Mouse (Mus musculus): ENCODE results near the gene Gpr82.
A peak's percentile ranks its signal among the peaks of the same experiment; 100 is the strongest.

Gene Gpr82

DNA sequence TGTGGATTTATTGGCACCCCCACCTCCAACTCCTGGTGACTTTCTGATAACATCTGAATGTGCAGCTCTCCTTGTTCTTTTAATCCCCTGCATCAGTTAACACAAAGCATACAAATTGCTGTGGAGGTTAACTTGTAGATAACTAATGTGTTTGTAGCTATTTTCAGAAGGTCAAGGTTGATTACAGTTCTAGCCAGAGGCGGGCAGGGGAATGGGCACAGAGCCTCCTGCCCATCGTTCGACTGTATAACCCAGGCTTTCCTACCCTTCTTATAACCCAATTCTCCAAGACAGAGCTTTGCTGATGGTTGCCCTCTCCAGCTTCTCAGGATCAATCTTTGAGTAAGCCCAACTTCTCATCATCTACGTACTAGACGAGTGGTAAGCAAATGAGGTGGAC, at the start of gene Gpr82:
Gene Gpr82, plus strand, starts transcription at position 301 of the 400 bp plus-strand sequence.
- DNase-seq (ENCODE audit: low read depth, low spot score), result no peak

DNA sequence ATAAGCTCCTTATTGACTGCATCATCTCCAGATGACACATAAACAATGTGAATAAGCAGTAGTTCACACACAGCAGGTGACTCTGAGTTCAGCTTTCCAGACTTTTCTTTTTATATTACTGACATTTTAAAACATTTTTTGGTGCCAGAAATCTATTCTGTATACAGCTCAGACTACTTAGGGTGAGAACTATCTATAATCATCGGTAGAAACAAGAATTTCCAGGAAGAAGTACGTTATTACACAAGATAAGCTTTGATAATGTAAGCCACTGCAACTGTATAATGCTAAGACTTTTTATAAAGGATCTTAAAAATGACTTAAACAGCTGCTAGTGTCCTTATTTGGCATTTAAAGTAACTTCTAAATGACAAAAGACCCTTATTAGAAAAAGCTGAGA, 49.0 kb upstream of the Gpr82 start:
- DNase-seq (ENCODE audit: low read depth, low spot score), result no peak

DNA sequence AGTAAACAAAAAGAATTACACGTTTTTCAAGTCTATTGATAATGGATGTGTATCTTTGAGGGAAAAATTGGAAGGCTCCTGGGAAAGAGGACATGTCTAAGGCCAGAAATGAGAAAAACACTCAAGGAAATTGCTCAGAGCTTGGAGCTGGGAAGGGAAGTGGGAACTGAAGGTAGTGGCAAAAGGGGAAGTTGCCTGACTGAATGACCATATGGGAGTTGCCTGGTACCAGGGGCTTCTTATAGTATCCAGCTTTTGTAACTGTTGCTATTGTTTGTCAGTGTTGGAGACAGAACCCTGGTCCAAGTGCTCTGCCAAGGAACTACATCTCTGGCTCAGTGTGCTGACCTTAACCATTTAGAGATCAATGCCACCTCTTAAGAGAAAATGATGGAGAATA, 44.4 kb upstream of the Gpr82 start:
- DNase-seq (ENCODE audit: low read depth, low spot score), result no peak

DNA sequence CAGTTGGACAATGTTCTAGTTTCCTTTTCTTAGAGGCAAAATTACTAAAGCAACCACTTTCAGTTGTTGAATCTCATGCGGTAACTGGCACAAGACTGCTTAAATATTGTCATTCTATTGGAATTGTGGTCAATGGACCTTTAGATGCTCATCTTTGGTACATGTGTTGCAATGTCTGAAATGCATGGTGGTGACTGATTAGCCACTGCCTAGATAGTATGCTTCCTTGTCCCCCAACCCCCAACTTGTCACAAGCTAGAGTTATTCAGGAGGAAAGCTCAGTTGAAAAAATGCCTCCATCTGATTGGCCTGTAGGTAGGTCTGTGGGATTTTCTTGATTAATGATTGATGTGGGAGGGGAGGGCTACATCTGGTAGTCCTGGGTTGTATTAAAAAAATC, 43.9 kb upstream of the Gpr82 start:
- no peak for DNase-seq (ENCODE audit: low read depth, low spot score)

DNA sequence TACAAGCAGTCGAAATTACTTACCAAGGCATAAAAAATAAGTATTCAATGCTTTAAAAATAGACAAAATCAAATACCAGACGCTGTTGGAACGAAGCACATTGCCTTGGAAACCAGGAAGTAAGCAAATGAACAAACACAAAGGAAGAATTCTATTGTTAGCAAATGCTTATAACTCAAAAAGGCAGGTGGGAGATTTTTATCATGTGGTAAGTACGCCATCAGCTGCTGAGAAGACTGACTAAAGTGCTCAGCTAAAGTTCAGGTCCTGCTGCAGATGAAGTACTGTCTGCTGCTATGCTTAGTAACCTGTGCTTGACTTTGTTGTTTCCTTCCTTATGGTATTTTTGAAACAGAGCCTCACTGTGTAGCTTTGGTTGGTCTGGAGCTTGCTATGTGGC, 42.7 kb upstream of the Gpr82 start:
- DNase-seq (ENCODE audit: low read depth, low spot score), result no peak

DNA sequence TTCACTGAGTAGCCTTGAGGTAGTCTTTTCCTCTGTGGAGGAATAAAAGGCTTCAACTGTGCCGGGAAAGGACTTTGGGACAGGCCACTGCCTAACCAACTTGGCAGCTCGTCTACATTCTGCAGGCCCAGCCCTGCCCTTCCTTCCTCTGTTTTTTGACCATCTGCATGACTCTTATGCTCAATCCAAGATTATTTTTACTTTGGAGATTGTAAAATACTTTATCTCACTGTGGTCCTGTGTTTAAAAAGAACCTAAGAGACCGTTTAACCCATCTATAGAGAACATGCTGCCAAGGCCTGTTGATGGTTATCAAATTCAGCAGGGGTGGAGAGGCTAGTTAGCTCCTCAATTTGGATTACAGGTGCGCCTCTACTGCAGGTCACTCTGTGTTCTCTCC, 39.7 kb upstream of the Gpr82 start:
- no peak for DNase-seq (ENCODE audit: low read depth, low spot score)

DNA sequence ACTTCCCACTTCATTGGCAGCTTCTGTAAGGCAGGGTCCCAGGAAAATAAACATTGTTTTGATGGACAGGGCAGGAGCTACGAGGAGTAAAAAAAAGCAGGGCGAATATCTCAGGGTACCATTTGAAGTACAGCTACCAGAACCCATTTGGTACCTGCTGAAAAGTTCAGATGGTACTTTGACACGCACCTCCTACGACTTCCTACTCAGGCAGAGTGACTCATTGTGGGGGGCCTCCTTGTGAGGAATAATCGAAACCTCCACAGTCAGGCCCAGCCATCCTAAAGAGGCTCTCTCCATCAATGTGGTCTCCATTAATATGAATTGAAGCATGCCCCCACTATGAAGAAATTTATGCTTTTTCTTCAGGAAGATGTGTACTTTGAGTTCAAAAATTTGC, 38.5 kb upstream of the Gpr82 start:
- DNase-seq (ENCODE audit: low read depth, low spot score), result no peak

DNA sequence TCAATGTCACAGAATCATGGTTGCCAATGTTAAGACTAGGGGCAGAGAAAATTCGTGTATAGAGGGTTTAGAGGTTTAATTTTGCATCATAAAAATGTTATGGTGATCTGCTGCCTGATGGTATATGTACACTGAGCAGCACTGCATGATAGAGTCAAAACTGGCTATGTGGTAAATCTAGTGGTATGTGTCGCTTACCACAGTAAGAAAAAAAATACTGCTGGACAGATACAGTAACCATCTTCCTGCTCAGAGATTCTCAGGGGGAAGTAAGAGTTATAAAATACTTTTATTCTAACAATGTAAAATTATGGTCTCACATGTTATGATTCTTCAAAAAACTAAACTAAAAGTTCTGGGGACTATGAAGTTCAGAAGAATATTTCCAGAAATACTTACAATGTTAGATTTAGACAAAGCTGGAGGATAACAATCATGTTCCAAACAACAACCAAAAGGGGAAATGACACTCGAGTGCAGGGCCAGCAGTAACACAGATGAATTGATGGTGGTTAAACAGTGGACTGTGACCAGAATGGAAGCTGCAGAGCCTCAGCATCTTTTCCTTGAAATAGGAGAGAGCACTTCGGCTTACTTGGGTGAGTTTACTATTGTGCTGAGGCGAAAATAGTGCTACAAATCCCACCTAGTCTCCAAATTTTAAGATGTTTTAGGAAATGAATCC, 29.4 kb upstream of the Gpr82 start, which contains the start of gene Gpr34:
Gene Gpr34, plus strand, starts transcription at position 491 of the 685 bp plus-strand sequence.
- DNase-seq (ENCODE audit: low read depth, low spot score), result no peak

DNA sequence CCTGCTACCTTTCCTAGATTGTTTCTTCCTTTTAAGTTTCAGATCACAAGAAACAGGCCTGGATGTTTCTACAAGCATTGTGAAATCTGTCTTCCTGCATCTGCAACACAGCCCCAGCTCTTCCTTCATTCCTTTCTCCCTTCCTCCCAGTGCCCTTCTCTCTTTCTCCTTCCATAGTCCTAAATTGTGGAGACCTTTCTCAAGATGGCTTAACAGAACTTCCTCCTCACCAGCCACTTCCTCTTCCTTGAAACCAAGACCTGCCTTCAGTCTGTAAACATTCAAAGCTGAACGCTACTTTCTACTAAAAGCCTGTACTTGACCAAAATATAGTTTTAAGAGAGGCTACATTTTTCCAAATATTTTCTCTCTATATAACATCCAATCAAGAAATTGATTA, 24.8 kb upstream of the Gpr82 start:
- DNase-seq (ENCODE audit: low read depth, low spot score), result no peak

DNA sequence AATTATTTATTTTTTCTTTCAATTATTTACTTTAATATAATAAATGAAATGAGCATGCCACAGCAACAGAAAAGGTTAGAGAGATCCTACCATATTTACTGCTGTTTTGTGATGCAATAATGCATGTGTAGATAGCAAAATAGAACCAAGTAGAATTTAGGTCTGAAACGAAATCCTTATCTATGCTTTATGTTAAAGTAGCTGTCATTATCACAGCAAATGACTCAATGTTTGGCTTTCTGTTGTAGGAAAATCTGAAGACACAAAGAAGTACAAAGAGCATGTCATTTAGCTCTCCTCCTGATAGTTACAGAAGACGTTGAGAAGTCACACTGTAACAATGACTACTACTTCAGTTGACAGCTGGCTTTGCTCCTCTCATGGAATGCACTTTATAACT, 22.3 kb upstream of the Gpr82 start:
- DNase-seq (ENCODE audit: low read depth, low spot score), result no peak

DNA sequence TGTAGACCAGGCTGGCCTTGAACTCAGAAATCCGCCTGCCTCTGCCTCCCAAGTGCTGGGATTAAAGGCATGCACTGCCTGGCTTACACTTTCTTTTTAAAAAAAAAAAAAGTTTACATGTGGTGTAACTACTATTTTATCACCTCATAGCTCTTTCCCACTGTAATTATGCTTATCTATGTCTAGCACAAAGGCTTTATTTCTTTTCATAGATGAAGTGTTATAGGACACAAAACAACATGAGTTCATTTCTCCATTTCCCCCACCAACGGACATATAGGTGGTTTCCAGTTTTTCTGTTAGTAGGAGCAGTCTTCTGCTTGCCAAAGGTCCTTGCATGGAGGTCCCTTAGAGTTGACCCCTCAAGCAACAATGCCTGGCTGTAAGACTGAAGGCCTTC, 9.3 kb upstream of the Gpr82 start:
- no peak for DNase-seq (ENCODE audit: low read depth, low spot score)

DNA sequence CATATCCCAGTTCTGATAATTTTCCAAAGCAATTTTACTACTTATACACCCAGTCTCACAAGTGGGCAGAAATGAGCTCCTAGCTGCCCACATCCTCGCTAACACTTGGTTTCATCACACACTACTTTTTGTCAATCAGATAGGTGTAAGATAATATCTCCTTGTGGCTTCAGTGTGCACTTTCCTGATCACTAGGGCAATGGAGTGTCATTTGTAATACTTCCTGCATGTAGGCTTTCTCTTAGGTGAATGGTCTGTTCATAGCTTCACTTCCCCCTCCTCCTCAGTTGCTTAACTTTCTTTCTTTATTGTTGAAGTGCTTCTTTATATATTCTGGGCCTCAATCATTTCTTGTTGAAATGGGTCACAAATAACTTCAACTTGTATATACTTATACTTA, 8.9 kb upstream of the Gpr82 start:
- no peak for DNase-seq (ENCODE audit: low read depth, low spot score)

DNA sequence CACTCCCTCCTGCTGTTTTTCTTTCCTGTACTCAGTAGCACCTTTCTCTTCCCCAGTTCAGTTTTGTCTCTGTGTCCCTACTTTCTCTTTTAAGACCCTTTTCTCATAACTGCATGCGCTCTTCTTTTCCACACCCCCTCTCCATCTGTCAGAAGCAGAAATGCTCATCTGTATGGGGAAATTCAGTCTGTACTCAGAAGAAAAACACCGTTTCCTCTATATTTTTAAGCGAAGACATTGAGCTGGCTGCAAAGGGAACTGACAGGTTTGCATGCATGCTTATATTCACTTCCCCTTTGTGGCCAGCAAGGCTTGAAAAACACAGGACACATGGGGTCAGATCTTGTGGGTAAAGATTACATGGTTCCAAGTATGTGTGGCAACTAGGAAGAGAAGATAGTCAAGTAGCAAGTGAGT, 6.2 kb upstream of the Gpr82 start:
- no peak for DNase-seq (ENCODE audit: low read depth, low spot score)

DNA sequence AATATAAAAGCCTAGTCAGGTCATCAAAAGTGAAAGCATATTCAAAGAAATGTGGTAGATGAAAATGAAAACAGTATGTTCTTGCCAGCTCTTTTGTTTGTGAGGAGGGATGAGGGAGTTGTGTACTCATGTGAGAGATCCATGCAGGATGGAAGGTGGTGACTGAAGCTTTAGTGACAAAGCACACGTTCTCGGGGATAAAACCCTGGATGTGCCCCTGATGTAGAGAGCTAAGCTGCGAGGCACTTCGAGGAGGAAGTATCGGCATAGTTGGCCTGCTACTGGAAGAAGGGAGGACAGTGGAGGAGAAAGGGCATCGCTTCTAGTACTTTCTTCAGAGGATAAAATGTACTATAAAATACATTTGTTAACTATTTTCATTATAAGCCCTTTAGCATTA, 5.3 kb upstream of the Gpr82 start:
- no peak for DNase-seq (ENCODE audit: low read depth, low spot score)

DNA sequence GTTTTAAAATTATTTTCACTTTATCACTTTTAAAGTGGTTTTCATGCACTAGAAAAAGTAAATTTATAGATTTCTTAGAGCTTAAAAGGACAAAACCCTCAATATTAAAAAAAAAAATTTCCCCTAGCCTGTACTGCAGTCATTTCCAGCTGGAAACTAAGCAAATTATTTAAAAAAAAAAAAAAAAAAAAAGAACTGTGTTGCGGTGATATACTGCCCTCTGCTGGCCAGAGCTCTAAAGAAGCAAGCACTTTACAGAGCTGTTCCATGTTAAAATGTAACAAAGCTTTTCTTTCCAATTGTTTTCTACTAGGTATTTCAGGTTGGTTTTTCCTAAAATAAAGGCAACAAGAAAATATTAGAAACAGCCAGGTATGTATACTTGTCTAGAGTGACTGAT, 4.4 kb upstream of the Gpr82 start:
- DNase-seq (ENCODE audit: low read depth, low spot score), result peak; percentile 9

DNA sequence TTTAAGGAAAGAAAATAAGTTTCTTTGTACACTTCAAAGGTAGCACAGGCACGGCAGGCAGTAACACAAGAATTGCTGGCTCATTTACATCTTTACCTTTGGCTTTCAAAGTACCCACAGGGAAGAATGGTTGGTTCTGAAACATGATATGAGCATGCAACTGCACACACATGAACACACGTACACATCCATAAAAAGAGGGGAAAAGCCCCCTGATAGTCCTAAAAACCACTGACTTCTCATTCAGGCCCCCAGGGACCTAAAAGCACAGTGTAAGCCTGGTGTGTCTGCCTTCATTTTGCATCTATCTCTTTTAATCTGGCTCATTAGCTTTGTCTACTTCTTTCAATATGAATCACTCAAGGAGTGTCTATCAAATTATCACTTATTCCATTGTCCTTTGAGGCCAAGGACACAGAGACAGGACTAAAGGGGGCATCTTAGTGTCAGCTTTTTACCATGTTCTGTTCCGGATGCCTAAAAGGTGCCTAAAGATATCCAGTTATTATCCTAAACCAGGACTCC, 2.5 kb upstream of the Gpr82 start:
- DNase-seq (ENCODE audit: low read depth, low spot score), result no peak

DNA sequence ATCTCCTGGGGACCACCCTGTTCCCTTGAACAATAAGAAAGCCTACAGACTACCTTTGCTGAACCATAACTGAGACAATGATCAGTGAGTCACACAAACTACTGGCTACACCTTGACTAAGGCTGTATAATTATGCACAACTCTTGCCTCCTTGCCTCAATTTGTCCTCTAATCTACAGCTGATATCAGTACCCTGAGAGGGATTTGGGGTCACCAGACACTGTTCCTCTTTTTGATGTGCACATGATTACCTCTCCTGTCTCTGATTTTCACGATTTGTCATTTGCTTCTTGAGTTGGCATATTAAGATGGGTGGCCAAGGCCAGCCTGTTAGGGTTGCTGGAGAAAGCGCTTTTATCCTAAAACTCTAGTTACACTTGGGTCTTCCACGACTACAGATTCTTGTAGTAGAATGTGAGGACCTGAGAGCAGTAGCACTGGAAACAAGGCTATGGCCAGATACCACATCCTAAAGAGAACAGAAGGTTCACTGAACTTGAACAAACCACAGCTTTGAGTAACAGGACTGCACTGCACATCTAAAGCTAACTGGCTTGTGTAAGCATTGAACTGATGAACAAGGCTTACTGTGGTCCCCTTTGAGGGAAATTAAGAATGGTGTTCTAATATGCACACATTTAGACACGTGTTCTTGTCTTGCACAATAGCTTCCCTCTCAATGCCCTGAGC, 1.8 kb upstream of the Gpr82 start:
- DNase-seq (ENCODE audit: low read depth, low spot score), result no peak

DNA sequence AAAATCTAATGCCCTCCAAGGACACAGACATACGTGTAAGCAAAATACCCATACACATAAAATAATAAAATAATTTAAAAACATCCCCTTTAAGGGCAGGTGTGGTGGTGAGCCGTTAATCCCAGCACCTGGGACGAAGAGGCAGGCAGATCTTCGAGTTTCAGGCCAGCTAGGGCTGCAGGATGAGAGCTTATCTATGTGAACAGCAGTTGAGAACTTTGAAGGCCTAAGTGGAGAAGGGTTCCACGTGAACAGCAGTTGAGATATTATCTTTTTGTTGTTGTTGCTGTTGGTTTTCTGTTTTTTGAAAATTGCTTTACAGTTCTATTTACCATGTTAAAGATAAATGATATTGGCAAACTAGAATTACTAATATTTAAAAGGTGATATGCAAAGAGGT, 7.7 kb downstream of the Gpr82 start:
- no peak for DNase-seq (ENCODE audit: low read depth, low spot score)

DNA sequence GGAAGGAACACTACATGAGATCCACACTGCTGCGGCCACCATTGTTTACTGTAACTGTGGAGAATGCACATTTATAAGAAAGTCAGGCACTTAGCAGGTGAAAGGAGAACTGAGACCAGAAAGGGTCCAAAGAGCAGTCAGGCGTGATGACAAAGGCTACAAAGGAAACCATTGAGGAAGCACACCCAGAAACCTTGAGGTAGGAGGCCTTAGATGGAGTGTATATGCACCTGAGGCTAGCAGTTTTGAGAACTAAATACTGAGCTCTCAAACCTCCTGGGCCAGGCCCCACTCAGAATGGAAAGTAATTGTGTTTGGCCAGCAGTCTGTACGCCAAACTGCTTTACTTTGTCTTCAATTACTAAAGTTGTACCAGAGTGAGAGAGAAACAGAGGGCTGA, 9.2 kb downstream of the Gpr82 start:
- DNase-seq (ENCODE audit: low read depth, low spot score), result no peak

DNA sequence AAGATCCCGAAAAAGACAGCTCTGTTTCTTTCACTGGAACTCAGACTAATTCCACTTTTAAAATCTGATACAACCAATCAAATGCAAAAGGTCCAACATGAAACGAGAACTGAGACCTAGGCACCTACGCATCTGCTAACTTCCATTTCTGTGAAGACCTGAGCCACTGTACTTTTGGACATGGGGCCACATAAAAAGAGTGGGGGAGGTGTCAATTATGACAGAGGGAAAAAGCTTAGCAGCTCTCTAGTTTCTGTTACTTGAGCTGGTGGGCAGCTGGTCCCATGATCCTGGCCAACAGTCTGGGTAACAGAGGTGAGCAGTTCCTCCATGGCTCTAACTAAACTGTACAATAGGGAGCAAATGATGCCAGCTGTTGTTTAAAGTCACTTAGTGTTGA, 11.8 kb downstream of the Gpr82 start:
- DNase-seq (ENCODE audit: low read depth, low spot score), result no peak

DNA sequence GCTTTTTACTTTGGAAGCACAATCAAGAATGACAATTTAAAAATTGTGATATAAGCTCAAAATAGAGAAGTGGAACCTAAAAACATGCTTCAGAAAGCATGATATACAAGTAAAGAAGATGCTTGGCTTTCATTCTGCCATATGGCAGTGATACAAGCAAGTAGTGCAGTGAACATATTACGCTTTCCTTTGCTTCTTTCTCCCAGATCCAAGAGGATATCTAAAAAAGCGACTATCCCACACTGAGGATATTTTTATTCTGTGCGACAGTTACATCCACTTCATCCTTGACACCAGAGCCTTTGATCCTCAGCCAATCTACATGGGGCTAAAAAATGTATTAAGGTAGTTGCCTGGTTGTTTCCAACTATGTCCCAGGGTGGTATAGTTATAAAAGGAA, 20.6 kb downstream of the Gpr82 start:
- DNase-seq (ENCODE audit: low read depth, low spot score), result no peak

DNA sequence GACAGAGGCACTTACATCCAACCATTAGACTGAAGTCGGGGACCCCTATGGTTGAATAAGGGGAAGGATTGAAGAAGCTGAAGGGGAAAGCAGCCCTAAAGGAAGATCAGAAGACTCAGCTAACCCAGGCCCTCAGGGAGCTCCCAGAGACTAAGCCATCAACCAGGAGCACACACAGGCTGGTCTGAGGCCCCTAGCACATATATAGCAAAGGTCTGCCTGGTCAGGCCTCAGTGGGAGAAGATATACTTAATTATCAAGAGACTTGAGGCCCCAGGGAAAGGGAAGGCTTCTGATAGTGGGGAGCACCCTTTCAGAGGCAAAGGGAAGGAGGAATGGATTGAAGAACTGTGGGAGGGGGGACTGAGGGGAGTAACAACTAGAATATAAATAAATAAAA, 25.4 kb downstream of the Gpr82 start:
- DNase-seq (ENCODE audit: low read depth, low spot score), result no peak

DNA sequence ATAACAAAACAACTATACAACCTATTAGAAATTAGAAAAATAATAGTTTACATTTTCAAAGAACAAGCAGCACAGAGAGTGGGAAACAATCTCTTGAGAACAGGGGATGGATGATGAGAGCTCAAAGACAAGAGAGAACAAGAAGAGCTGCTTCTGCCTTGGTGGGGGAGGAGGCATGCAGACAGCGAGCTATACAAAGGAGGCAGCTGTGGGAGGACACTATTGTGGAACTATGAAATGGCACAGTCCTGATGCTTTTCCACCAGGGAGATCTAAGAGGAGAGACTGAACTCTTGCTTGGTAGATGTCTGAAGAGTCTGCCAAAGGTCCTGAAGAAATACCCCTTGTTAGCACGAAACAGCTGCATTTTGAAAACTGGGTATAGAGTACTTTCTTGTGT, 27.2 kb downstream of the Gpr82 start:
- DNase-seq (ENCODE audit: low read depth, low spot score), result no peak

Data from embryo, embryonic 11.5 days (tissue).